Mouse (Mus musculus) lung, adult 2 months (tissue): ENCODE results near the gene Olfr550. TPM values are rescaled to one million over a fixed set of nuclear protein-coding genes. Genes with fewer than 3 reads are reported as not detected.
"Not testable (repeated sequence)": the region's sequence is repeated elsewhere in the genome, so short reads cannot be mapped to it uniquely, and the experiment has no call there.

ENCODE experiments used
- DNase-seq: peaks from one replicate; pipeline ENCODE4 v3.0.0; 2022
- H3K4me1 ChIP-seq: fragments of 200-500 bp; 2 replicates; pipeline ENCODE4 v1.6.1; 2011; ENCODE audit warnings: low read length; ENCODE audit not compliant: control insufficient read depth, insufficient read depth
- H3K4me3 ChIP-seq: fragments of 200-500 bp; replicated peaks from 2 replicates; pipeline ENCODE3; 2011; ENCODE audit warnings: low read depth, mild to moderate bottlenecking, control low read depth, low read length; ENCODE audit errors: extremely low read depth
- CTCF ChIP-seq: fragments of 200-500 bp; IDR thresholded peaks from 2 replicates; pipeline ENCODE4 v1.5.1; 2011; ENCODE audit warnings: mild to moderate bottlenecking, low read length, control low read depth; ENCODE audit not compliant: insufficient read depth
- POLR2A ChIP-seq: fragments of 200-500 bp; IDR thresholded peaks from 2 replicates; pipeline ENCODE4 v1.6.1; 2011; ENCODE audit warnings: low read depth, mild to moderate bottlenecking, control low read depth, low read length, borderline replicate concordance; ENCODE audit errors: extremely low read depth
- WGBS: fragments of 180-500 bp; shearing (Covaris S2); methylation state at CpG from one replicate; pipeline ENCODE4 v1.1.7; 2018; 5-methylcytosine and 5-hydroxymethylcytosine counted together
- polyA plus RNA-seq: library from polyadenylated mRNA; depleted of rRNA; stranded (reverse); fragments of >200 nt; gene quantifications from 2 replicates; pipeline ENCODE4 v1.2.3, GENCODE M21; 2012; rRNA removed

Gene Olfr550
- polyA plus RNA-seq, 1 experiment = 8.4 TPM

DNA sequence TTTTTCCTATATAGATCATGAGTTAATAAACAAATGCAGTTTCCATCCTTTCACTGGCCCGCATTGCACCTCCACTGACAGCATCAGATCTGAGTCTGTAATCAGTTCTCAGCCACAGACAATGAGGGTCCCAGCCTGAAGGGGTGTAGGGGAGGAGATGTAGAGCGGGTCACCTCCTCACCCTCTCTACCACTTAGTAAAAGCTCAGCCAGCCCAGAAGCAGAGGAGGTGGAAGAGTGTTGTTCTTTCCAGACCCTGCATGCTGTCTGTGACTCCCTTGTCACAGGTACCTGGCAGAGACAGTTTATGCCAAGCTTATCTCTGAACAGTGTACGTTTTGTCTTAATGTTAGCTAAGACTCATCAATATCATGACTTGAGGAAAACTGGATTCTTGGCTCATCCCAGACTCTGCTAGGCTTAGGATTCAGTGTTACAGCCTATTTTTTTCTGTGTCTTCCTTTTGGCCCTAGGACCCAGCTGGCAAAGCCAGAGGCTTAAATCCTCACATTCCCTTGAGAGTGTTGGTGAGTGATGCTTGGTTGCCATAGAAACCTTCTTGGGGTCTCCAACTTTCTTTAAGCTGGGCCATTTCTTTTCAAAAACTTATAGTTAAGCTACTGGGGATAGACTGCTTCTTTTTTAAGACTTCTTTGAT lies 2.1 kb downstream of the Olfr550 start:
- DNase-seq = no peak
- WGBS = 63% methylated on average over 3 of the region's 3 CpGs
- Histone ChIP-seq H3K4me3 (no peak overlapping the region), H3K4me1 (no peaks in the 10 kb centered on the region)
- TF ChIP-seq POLR2A = no peak
- no peak for TF ChIP-seq CTCF

DNA sequence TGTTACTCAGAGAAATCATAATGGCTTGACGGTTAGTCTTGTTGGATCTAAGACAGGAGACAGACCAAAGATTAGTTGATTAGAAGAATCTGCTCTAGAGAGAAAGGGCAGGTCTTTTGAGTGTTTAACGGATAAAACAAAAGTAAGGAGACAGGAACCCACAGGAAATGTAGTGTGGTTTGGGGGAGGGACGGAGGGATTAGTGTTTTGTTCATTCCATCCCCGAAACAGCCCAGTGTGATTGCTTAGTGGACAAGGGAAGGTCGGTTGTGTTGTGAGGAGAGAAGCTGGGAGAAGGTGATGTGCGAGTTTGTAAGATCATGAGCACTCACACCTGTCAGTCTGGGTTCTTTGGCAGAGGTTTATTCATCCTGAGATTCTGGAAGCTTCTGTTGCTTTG lies 4.8 kb downstream of the Olfr550 start:
- 54% methylated on average over 6 of the region's 6 CpGs for WGBS
- no peak for TF ChIP-seq POLR2A
- TF ChIP-seq CTCF = no peak

DNA sequence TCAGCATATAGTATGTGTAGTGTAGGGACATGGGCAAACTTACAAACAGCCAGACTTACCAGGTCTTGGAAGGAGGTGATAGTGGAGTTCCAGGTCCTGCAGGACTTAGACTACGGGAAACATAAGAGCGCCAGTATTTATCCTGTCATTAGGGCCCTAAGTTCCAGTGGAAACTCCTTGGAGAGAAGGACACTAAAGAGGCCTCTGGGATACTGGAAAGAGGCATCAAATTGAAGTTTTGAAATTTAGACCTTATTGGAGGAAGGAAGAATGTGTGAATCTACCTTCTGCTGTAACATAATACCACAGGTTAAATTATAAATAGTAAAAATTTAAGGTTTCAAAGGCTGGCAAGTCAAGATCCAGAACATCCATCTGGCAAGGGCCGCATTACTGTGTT lies 20.5 kb downstream of the Olfr550 start, which contains the start of gene Olfr551:
TSS of gene Olfr551 (minus strand) at position 101 of the 400 bp plus-strand sequence.
- no peaks in the 10 kb centered on the region for H3K4me1 ChIP-seq
- H3K4me3 ChIP-seq = no peak within 1 kb of the TSS
- WGBS = 94% methylated on average over 3 of the region's 3 CpGs
- TF ChIP-seq POLR2A = no peak
- no peak for TF ChIP-seq CTCF
- DNase-seq = no peak

More for the DNA sequence above, 4.8 kb downstream of the Olfr550 start:
- no peak for DNase-seq
- no peak overlapping the region for H3K4me3 ChIP-seq
- H3K4me1 ChIP-seq = no peaks in the 10 kb centered on the region

DNA sequence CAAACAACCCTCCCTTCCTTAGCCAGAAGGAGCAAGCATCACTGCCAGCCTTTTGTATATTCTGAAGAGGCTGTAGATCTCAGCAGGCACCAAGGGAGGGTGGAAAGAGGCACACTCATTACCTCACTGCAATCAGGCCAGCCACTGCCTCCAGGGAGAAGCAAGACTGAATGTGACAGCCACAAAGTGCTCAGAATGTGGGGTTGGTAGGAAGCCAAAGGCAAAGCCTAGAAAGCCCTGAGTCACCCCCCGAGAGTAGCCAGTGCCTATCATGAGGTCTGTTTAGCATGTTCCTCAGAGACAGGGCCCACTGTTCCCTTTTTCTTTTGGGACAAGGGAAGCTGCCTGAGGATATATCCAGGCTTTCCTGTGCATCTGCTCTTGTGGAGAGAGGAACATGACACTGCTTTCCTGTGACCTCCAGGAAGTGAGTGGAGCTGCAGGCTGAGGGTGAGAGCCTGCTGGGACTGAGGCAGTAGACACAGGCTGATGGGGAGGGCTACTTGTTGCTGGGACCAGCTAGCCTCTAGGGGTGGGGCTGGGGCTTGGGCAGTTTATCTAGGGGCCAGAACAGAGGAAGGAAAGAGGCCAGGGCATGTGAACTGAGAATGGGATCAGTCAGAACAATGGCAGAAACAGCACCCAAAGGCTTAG lies 26.3 kb downstream of the Olfr550 start, which contains the start of gene Olfr552:
TSS of gene Olfr552 (plus strand) at position 393 of the 654 bp plus-strand sequence.
- H3K4me3 ChIP-seq = no peak within 1 kb of the TSS
- no peaks in the 10 kb centered on the region for H3K4me1 ChIP-seq
- 19% methylated on average over 1 of the region's 1 CpGs for WGBS
- DNase-seq = no peak
- TF ChIP-seq CTCF = no peak
- no peak for TF ChIP-seq POLR2A

DNA sequence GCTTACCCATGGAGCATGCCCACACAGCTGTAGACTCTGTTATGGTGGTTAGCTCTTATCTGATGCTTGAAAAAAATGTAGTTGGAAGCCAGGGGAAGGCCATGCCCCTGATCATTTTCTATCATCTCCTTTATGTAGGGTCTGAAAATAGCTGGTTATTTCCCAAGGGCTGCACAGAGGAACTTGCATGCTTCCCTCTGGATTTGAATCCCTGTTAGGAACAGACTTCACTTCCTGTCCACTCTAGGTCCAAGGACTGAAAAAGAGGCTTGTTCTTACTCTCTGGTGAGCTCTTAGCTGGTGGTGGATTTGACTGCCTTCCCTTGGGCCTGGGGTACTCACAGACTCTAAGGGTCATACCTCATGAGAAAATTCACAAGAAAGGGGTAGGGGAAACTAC lies 46.9 kb downstream of the Olfr550 start, which contains the start of gene Olfr553:
TSS of gene Olfr553 (minus strand) at position 101 of the 400 bp plus-strand sequence.
- Histone ChIP-seq H3K4me1 (peaks cover 3% of the 10 kb centered on the region), H3K4me3 (no peak within 1 kb of the TSS)
- no peak for TF ChIP-seq CTCF
- no peak for TF ChIP-seq POLR2A
- DNase-seq = no peak

DNA sequence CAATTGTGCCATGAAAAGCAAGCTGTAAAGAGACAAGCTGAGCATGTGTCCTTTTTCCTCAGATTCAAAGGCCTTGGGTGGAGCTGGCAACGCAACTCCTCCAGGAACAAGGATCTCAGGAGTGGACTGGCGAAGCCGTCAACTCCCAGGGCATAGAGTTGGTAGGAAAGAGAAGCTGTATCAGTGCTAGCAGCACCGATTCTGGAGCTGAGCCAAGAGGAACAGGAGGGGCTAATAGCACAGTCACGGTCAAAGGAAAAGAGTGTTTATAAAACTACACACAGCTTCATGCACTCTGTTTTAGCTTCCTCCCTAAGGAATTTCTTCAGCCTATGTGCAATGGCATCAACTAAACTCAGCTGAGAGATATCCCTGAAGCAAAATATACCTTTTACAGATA lies 48.4 kb downstream of the Olfr550 start:
- Histone ChIP-seq H3K4me1 (peaks cover 3% of the 10 kb centered on the region), H3K4me3 (no peak overlapping the region)
- WGBS = 20% methylated on average over 5 of the region's 5 CpGs
- TF ChIP-seq POLR2A (no peak), CTCF (no peak)
- no peak for DNase-seq

DNA sequence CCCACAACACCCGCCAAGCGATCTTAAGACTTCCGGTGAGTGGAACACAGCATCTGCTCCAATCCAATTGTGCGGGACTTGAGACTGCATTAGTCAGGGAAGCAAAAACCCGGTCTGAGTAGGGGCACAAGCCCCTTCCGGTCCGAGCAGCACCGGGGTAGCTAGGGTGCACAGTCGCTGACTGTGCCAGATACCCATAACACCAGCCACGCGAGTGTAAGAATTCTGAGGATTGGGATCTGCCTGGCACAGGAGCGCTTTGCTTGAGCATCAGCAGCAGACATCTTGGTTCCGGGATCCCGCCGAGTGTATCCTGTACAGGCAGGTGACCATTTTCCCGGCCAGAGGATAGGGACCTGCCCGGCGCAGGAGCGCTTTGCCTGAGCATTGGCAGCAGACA lies 49.1 kb downstream of the Olfr550 start:
- not testable (repeated sequence) for H3K4me3 ChIP-seq, H3K4me1 ChIP-seq, DNase-seq
- WGBS = 84% methylated on average over 19 of the region's 19 CpGs

Other genes starting within 250 kb of the Olfr550 start
- 5.9 and 7.2 TPM in 2 replicates for gene Rrm1, start 129.7 kb upstream of the Olfr550 start, polyA plus RNA-seq
- not detected in 2 replicates for gene Olfr543, start 89.8 kb upstream of the Olfr550 start, polyA plus RNA-seq
- gene Olfr544, start 83.1 kb upstream of the Olfr550 start, polyA plus RNA-seq = not detected in 2 replicates
- gene Olfr545, start 71.9 kb upstream of the Olfr550 start, polyA plus RNA-seq = not detected in 2 replicates
- gene Olfr547, start 36.7 kb upstream of the Olfr550 start, polyA plus RNA-seq = not detected in 2 replicates
- gene Olfr548-ps1, start 30.5 kb upstream of the Olfr550 start, polyA plus RNA-seq = not detected in 2 replicates
- not detected in 2 replicates for gene Olfr549, start 21.6 kb upstream of the Olfr550 start, polyA plus RNA-seq
- 6.1 and 9.7 TPM in 2 replicates for gene Trim21, start 6.0 kb upstream of the Olfr550 start, polyA plus RNA-seq
- not detected in 2 replicates for gene Olfr551, start 20.4 kb downstream of the Olfr550 start, polyA plus RNA-seq
- gene Olfr552, start 26.3 kb downstream of the Olfr550 start, polyA plus RNA-seq = 0.13 and 0.16 TPM in 2 replicates
- not detected in 2 replicates for gene Olfr553, start 46.8 kb downstream of the Olfr550 start, polyA plus RNA-seq
- not detected in 2 replicates for gene Olfr554, start 67.0 kb downstream of the Olfr550 start, polyA plus RNA-seq
- gene Olfr555, start 87.4 kb downstream of the Olfr550 start, polyA plus RNA-seq = not detected in 2 replicates
- gene Olfr556, start 93.5 kb downstream of the Olfr550 start, polyA plus RNA-seq = 0.12 and 0.19 TPM in 2 replicates
- 16.7 and 23.7 TPM in 2 replicates for gene Trim68, start 115.9 kb downstream of the Olfr550 start, polyA plus RNA-seq
- 0.26 TPM in 1 of 2 replicates, not detected in the other for gene Olfr557, start 124.5 kb downstream of the Olfr550 start, polyA plus RNA-seq
- 0.17 and 0.37 TPM in 2 replicates for gene Olfr558, start 130.8 kb downstream of the Olfr550 start, polyA plus RNA-seq
- gene Olfr33, start 147.6 kb downstream of the Olfr550 start, polyA plus RNA-seq = not detected in 2 replicates
- not detected in 2 replicates for gene Olfr559, start 156.0 kb downstream of the Olfr550 start, polyA plus RNA-seq
- gene Olfr560, start 187.9 kb downstream of the Olfr550 start, polyA plus RNA-seq = not detected in 2 replicates
- 0.53 and 1.7 TPM in 2 replicates for gene Olfr78, start 188.0 kb downstream of the Olfr550 start, polyA plus RNA-seq
- 0.10 TPM in 1 of 2 replicates, not detected in the other for gene Olfr561, start 199.8 kb downstream of the Olfr550 start, polyA plus RNA-seq
- not detected in 2 replicates for gene Olfr564, start 232.0 kb downstream of the Olfr550 start, polyA plus RNA-seq